Mouse (Mus musculus) limb, embryonic 11.5 days (tissue): ENCODE measurements around the gene Gm28051. TPM values are rescaled to one million over a fixed set of nuclear protein-coding genes. Genes with fewer than 3 reads are reported as not detected.
A peak's percentile ranks its signal among the peaks of the same experiment; 100 is the strongest.

Experiments
- ATAC-seq: fragments of 200-750 bp; cut with Nextera tagmentation; 2 replicates; pipeline ENCODE4 v1.8.0; 2017; ENCODE audit warnings: low read depth; ENCODE audit not compliant: insufficient number of reproducible peaks, low FRiP score, low TSS enrichment
- DNase-seq: peaks from one replicate; pipeline ENCODE4 v3.0.0-alpha.2; 2015; ENCODE audit warnings: low spot score
- H3K27ac ChIP-seq: fragments of 300-500 bp; sonication (generic); replicated peaks from 2 replicates; pipeline ENCODE4 v1.5.1; 2014; ENCODE audit warnings: low read depth, mild to moderate bottlenecking, low read length
- H3K27me3 ChIP-seq: fragments of 300-500 bp; sonication (generic); 2 replicates; pipeline ENCODE4 v1.6.1; 2014; ENCODE audit warnings: mild to moderate bottlenecking, low read length, mixed read lengths; ENCODE audit not compliant: control insufficient read depth, insufficient read depth
- H3K36me3 ChIP-seq: fragments of 300-500 bp; sonication (generic); 2 replicates; pipeline ENCODE4 v1.6.1; 2014; ENCODE audit warnings: mild to moderate bottlenecking, low read length, moderate library complexity, mixed read lengths; ENCODE audit not compliant: control insufficient read depth, insufficient read depth
- H3K4me1 ChIP-seq: fragments of 300-500 bp; sonication (generic); 2 replicates; pipeline ENCODE4 v1.6.1; 2014; ENCODE audit warnings: low read length, mixed read lengths; ENCODE audit not compliant: control insufficient read depth, insufficient read depth
- H3K4me2 ChIP-seq: fragments of 300-500 bp; sonication (generic); 2 replicates; pipeline ENCODE4 v1.6.1; 2014; ENCODE audit warnings: low read depth, mild to moderate bottlenecking, moderate library complexity; ENCODE audit not compliant: severe bottlenecking
- H3K4me3 ChIP-seq: fragments of 300-500 bp; sonication (generic); 2 replicates; pipeline ENCODE4 v1.5.1; 2014; ENCODE audit warnings: low read depth, low read length
- H3K9ac ChIP-seq: fragments of 300-500 bp; sonication (generic); 2 replicates; pipeline ENCODE4 v1.6.1; 2014; ENCODE audit warnings: mild to moderate bottlenecking, low read length
- H3K9me3 ChIP-seq: fragments of 300-500 bp; sonication (generic); 2 replicates; pipeline ENCODE4 v1.6.1; 2016; ENCODE audit warnings: low read length; ENCODE audit not compliant: control insufficient read depth
- WGBS: fragments of 180-500 bp; shearing (Covaris S2); extraction: QIAGEN DNeasy Blood & Tissue Kit; methylation state at CpG from one replicate; pipeline ENCODE4 v1.1.7; 2014; 5-methylcytosine and 5-hydroxymethylcytosine counted together
- polyA plus RNA-seq: library from polyadenylated mRNA; unstranded; fragments of >200 nt; fragmentation: Nextera tagmentation; extraction: Ambion mirVana; gene quantifications from 2 replicates; pipeline ENCODE4 v1.2.1, GENCODE M21; 2014

The Gm28051 gene
- polyA plus RNA-seq, 1 experiment from 2014 or later: 0.40 TPM

DNA sequence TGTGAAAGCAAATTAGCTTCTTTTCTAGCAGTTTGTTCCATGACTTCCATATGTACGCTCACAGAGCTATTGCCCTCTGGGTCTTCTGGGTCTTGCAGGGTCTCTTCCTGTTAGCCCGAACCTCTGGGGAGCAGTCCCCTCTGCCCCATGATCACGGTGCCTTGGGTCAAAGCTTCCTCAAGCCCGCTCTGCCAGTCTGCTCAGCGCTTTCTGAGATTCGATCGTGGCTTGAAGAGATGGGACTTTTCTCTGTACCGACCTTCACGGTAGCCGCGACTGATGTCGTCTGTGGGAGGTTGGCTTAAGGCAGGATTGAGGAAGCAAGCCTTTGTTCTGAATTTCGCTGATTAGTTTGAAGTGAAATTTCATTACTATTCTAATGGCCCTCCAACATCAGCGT lies 18.5 kb upstream of the Gm28051 start:
- Histone ChIP-seq H3K27ac (no peak overlapping the region), H3K9me3 (no peaks in the 10 kb centered on the region), H3K36me3 (peaks cover 15% of the 10 kb centered on the region), H3K9ac (no peak overlapping the region), H3K4me3 (no peak overlapping the region), H3K27me3 (no peaks in the 10 kb centered on the region), H3K4me2 (no peak overlapping the region), H3K4me1 (no peaks in the 10 kb centered on the region)
- DNase-seq (no peak), ATAC-seq (no peak)
- 92% methylated on average over 14 of the region's 14 CpGs for WGBS

GRCm38 (mm10) chr12:102772676-102773075 lies 15.1 kb upstream of the Gm28051 start:
- H3K4me3 ChIP-seq: no peak overlapping the region
- no peak overlapping the region for H3K27ac ChIP-seq
- H3K27me3 ChIP-seq: no peaks in the 10 kb centered on the region
- 96% methylated on average over 5 of the region's 5 CpGs for WGBS
- H3K36me3 ChIP-seq: peaks cover 25% of the 10 kb centered on the region
- no peaks in the 10 kb centered on the region for H3K4me1 ChIP-seq
- H3K9ac ChIP-seq: no peak overlapping the region
- DNase-seq (no peak), ATAC-seq (no peak)
- no peaks in the 10 kb centered on the region for H3K9me3 ChIP-seq
- H3K4me2 ChIP-seq: no peak overlapping the region

GRCm38 (mm10) chr12:102771601-102772000 lies 14.0 kb upstream of the Gm28051 start:
- Histone ChIP-seq H3K36me3 (peaks cover 23% of the 10 kb centered on the region), H3K9me3 (no peaks in the 10 kb centered on the region), H3K4me2 (no peak overlapping the region), H3K4me1 (no peaks in the 10 kb centered on the region), H3K27me3 (no peaks in the 10 kb centered on the region), H3K4me3 (no peak overlapping the region), H3K9ac (no peak overlapping the region), H3K27ac (no peak overlapping the region)
- no peak for DNase-seq
- no peak for ATAC-seq
- 96% methylated on average over 8 of the region's 8 CpGs for WGBS

- WGBS: 94% methylated on average over 4 of the region's 4 CpGs
Observed at GRCm38 (mm10) chr12:102769000-102769399, 11.4 kb upstream of the Gm28051 start.

GRCm38 (mm10) chr12:102763696-102764095 lies 6.1 kb upstream of the Gm28051 start:
- no peak for ATAC-seq
- no peak overlapping the region for H3K9ac ChIP-seq
- H3K36me3 ChIP-seq: peaks cover 2% of the 10 kb centered on the region; the same call in 1 of the 2 replicates
- no peak overlapping the region for H3K4me2 ChIP-seq
- peaks cover 6% of the 10 kb centered on the region; the same call in 1 of the 2 replicates for H3K4me1 ChIP-seq
- no peak overlapping the region for H3K4me3 ChIP-seq
- H3K27me3 ChIP-seq: no peaks in the 10 kb centered on the region
- no peak overlapping the region for H3K27ac ChIP-seq
- DNase-seq: no peak
- no peaks in the 10 kb centered on the region for H3K9me3 ChIP-seq

More at GRCm38 (mm10) chr12:102769000-102769399, 11.4 kb upstream of the Gm28051 start:
- no peak overlapping the region for H3K27ac ChIP-seq
- no peak overlapping the region for H3K4me3 ChIP-seq
- H3K9ac ChIP-seq: no peak overlapping the region
- no peak for DNase-seq
- no peaks in the 10 kb centered on the region for H3K27me3 ChIP-seq
- peaks cover 19% of the 10 kb centered on the region for H3K36me3 ChIP-seq
- H3K4me2 ChIP-seq: no peak overlapping the region
- no peaks in the 10 kb centered on the region for H3K9me3 ChIP-seq
- ATAC-seq: no peak
- no peaks in the 10 kb centered on the region for H3K4me1 ChIP-seq

DNA sequence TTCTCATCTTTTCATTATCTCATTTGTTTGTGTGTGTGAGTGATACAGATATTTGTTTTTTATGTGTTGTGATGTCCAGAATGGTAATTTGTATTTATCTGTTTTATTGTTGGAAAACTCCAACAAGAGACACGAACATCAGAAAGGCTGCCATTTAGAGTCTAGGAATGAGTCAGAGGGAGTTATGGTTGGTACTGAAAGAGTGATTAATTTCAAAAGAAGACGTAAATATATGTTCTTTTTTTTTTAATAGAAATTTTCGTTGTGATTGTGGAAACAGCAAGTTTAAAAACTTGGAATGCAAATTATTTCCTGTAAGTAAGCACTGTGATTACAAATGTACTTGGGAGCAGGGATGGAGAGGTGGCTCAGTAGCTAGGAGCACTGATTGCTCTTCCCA lies 4.1 kb upstream of the Gm28051 start:
- Histone ChIP-seq H3K9ac (no peak overlapping the region), H3K4me2 (no peak overlapping the region), H3K27ac (no peak overlapping the region), H3K4me3 (no peak overlapping the region), H3K9me3 (no peaks in the 10 kb centered on the region), H3K27me3 (no peaks in the 10 kb centered on the region), H3K4me1 (peaks cover 6% of the 10 kb centered on the region; the same call in 1 of the 2 replicates), H3K36me3 (peaks cover 2% of the 10 kb centered on the region; the same call in 1 of the 2 replicates)
- 89% methylated on average over 3 of the region's 3 CpGs for WGBS
- no peak for DNase-seq
- no peak for ATAC-seq

DNA sequence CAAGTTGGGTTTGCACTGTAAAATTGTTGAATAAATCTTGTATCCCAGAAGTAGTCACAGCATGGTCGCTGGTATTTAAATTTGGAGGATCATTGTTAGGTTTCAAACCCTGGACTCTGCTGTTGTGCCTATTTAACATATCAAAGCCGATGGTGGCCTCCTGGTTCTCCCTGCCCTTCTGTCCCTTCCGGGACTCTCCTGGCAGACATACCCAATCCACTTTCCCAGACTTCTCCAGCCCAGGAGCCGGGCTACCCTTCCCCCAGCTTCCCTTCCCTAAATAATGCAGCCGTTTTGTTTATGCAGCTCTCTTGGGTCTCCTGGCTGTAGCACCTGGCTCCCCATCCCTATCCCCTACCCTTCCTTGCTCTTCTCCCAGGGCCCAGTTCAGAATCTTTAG lies 1.4 kb upstream of the Gm28051 start:
- H3K27ac ChIP-seq: no peak overlapping the region
- no peaks in the 10 kb centered on the region for H3K9me3 ChIP-seq
- peak overlapping the region; percentile 73 for H3K4me3 ChIP-seq
- peaks cover 6% of the 10 kb centered on the region; the same call in 1 of the 2 replicates for H3K4me1 ChIP-seq
- ATAC-seq (no peak), DNase-seq (no peak)
- H3K36me3 ChIP-seq: peaks cover 2% of the 10 kb centered on the region; the same call in 1 of the 2 replicates
- WGBS: 2% methylated on average over 5 of the region's 5 CpGs
- peak overlapping the region; percentile 73 for H3K9ac ChIP-seq
- H3K4me2 ChIP-seq: peak overlapping the region; percentile 71
- H3K27me3 ChIP-seq: no peaks in the 10 kb centered on the region

GRCm38 (mm10) chr12:102758403-102758756 lies 815 bp upstream of the Gm28051 start, which contains the start of gene Gm20604:
TSS of gene Gm20604 (minus strand) at chr12:102758672.
- no peak for ATAC-seq
- Histone ChIP-seq H3K27ac (peak within 1 kb of the TSS; percentile 63), H3K36me3 (no peaks in the 10 kb centered on the region), H3K9ac (peak within 1 kb of the TSS; percentile 82), H3K4me2 (peak within 1 kb of the TSS; percentile 71), H3K4me1 (peaks cover 6% of the 10 kb centered on the region; the same call in 1 of the 2 replicates), H3K4me3 (peak within 1 kb of the TSS; percentile 73), H3K9me3 (no peaks in the 10 kb centered on the region), H3K27me3 (no peaks in the 10 kb centered on the region)
- WGBS: 1% methylated on average over 10 of the region's 10 CpGs
- DNase-seq: no peak
